Mouse (Mus musculus): ENCODE data around the gene Taco1.
A peak's percentile ranks its signal among the peaks of the same experiment; 100 is the strongest.
"Not testable (repeated sequence)": the region's sequence is repeated elsewhere in the genome, so short reads cannot be mapped to it uniquely, and the experiment has no call there.

The Taco1 gene

GRCm38 (mm10) chr11:106065923-106066571, at the start of gene Taco1:
Gene Taco1, plus strand, starts transcription at chr11:106066061.
- peak; percentile 87 to 89 for DNase-seq (ENCODE audit: low spot score in 2 of 2)

DNA sequence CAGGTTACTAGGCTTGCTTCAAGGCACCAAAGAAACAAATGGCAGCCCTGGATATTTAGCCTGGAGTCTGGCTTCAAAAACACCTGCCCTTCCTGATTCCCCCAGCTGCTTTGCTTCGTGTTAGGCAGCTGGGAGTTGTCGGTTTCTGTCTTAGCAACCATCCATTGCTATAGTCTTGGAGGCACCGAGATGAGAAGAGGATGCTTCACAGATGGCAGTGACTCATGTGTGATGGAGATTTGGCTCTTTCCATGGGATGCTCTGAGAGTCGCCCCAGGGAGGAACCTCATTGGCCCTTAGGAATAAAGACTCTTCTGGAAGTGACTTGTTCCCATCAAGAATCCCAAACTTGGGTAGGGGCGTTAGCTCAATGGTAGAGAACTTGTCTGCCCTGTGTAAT, 49.4 kb upstream of the Taco1 start:
- DNase-seq (ENCODE audit: low spot score in 2 of 2), result no peak

- DNase-seq (ENCODE audit: low spot score in 2 of 2), result no peak
Observed at GRCm38 (mm10) chr11:106020051-106020763, 45.7 kb upstream of the Taco1 start.

DNA sequence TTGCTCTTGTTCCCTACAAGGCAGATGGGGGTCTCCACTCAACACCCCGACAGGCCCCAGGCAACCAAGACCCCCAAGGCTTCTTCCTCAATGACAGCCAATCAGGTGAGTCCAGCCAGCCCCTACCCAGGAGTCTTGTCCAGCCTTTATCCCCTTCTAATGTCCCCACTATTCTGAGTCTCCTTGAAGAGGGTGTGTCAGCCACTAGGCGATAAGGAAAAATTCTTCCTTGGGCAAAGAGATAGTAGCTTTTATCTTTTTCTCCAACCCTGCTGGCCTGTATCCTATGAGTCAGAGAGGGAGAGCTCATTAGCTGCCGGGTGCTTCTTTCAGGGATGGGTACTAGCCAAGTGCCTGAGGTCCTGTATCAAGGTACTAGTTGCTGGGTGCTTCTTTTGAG, 40.1 kb upstream of the Taco1 start:
- no peak for DNase-seq (ENCODE audit: low spot score in 2 of 2)

GRCm38 (mm10) chr11:106026465-106027151, 39.3 kb upstream of the Taco1 start:
- DNase-seq (ENCODE audit: low spot score in 2 of 2), result peak; percentile 29 to 59

- DNase-seq (ENCODE audit: low spot score in 2 of 2), result no peak
Observed at GRCm38 (mm10) chr11:106027607-106028006, 38.3 kb upstream of the Taco1 start.

DNA sequence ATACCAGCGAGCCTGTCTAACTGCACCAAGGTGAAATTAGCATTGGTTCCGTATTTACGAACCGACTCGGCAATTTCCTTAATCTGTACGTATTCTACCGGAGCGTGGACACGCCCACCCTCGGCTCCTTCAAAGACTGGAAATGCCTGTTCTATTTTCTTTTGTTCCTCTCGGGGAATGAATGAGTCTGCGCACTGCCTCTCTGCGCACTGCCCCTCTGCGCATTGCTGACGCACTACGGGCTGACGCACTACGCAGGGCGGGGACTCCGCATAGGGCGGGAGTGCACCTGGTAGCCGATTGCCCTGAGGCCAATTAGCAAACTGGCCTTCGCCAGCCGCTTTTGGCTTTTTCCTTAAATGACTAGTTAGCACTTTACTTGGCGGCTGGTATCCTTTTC, 33.8 kb upstream of the Taco1 start:
- DNase-seq (ENCODE audit: low spot score in 2 of 2), result not testable (repeated sequence)

DNA sequence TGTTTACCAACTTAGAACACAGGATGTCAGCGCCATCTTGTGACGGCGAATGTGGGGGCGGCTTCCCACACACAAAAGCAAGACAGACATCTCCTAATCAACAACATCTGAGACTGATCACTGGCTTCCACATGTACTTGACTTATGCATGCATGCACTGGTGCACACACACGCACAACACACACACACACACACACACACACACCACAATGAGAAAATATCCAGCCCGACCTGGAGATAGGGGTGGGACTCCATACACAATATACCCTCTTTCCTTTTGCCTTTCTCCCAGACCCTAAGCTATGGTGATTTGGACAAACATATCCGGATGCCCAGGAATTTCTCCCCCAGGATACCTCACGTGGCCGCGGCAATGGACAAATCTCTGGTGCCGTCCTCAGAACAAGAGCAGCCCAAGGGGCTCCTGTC, 32.4 kb upstream of the Taco1 start:
- DNase-seq (ENCODE audit: low spot score in 2 of 2), result peak; percentile 48 to 59

GRCm38 (mm10) chr11:106034986-106035385, 30.9 kb upstream of the Taco1 start:
- DNase-seq (ENCODE audit: low spot score in 2 of 2), result no peak

DNA sequence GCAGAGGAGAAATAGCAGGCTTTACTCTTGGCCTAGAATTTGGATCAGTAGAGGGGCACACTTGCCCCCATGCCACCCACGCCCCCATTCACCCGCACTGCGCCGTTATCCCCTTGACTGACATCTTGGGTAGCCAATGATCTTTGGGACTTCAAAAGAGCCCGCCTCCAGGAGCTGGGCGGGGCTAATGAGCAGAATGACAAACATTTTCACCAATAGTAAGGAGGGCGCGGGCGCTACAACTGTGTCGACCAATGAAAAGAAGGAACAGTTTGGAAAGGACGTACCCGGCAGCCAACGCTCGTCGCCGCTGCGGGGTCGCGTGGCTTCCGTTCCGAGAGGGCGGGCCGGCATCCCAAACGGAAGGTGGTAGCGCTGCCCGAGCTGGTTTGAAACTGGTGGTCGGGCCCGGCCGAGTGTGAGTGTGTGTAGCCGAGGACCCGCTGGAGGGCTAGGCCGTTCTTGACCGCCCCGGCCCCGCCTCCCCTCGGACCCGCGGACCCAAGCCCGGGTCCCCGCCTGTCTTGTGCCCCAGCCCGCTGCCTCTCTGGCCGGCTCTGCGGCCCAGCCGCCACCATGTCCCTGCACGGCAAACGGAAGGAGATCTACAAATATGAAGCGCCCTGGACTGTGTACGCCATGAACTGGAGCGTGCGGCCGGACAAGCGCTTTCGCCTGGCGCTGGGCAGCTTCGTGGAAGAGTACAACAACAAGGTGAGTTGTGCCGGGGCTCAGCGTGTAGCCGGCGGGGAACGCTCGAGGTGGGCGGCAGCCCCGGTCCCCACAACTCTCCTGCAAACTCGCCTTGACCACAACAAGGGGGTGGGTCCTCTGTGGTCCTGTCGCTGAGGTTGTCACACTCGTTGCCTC, 29.1 kb upstream of the Taco1 start, which contains the start of gene Dcaf7:
Gene Dcaf7 (plus strand): TSS at position 325 of the 870 bp plus-strand sequence.
- peak; percentile 96 to 98 for DNase-seq (ENCODE audit: low spot score in 2 of 2)

DNA sequence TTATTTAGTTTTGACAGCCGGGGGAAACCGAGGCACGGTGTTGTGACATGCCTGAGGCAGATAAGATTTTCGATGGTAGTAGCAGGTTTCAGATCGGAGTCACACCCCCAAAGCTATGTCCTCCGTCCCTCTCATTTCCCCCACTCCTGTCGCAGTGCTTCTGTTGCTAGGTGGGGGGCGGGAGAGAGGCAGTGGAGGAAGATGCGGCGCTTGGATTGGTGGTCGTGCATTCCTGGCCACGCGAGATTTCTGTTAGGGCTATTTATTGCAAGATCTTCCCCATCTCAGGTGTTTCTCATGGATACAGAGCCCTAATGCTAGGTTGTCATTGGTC, 28.5 kb upstream of the Taco1 start:
- DNase-seq (ENCODE audit: low spot score in 2 of 2), result peak in 1 of 2 experiments; percentile 34

DNA sequence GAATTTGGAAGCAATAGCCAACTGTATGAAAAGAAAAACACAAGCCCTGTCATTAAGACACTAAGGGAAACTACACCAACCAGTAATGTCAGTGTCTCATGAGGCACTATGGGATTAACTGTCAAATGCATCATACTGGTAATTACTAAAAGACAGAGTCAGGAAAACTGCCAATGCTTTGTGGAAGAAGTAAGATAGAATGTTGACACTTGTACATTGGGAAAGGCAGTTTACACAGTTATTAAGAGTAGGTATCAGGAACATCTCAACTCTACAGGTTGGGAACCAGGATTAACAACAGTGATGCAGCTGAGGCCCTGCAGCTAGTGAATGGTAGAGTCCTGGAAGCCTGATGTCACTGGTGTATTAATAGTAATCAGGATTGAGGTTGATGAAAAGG, 21.5 kb upstream of the Taco1 start:
- no peak for DNase-seq (ENCODE audit: low spot score in 2 of 2)

DNA sequence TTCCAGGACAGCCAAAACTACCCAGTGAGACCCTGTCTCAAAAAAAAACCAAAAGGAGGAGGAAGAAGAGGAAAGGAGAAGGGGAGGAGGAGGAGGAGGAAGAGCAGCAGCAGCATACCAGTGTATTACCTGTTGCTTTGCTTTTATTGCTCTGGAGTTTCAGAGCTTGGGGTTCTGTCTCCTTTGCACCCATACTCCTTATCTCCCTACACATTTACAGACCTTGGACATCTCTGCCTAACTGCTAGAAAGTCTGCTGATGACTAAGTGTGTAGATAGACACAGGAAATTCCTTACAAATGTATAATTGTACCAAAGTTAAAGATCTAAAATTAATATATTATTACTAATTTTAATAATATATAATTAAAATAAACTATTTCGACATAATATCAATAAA, 20.6 kb upstream of the Taco1 start:
- no peak for DNase-seq (ENCODE audit: low spot score in 2 of 2)

DNA sequence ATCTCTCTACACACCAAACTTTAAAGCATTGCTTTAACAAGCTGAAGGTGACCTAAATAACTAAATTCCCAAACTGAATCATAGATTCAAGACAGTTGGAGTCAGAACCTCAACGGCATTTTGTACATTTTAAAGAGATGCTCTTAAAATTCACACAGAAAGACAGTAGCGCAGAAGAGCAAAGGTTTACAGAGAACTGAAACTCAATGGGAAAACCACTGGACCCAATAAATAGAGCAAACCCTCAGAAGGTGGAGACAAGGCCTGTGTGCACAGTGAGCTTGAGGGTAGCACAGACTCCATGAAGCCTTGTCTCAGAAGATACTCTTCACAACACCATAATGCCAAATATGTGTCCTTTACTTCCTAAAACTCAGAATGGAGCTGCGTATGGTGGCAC, 20.1 kb upstream of the Taco1 start:
- no peak for DNase-seq (ENCODE audit: low spot score in 2 of 2)

- DNase-seq (ENCODE audit: low spot score in 2 of 2), result no peak
Observed at GRCm38 (mm10) chr11:106046584-106046983, 19.3 kb upstream of the Taco1 start.

- no peak for DNase-seq (ENCODE audit: low spot score in 2 of 2)
Observed at GRCm38 (mm10) chr11:106053921-106054320, 11.9 kb upstream of the Taco1 start.

DNA sequence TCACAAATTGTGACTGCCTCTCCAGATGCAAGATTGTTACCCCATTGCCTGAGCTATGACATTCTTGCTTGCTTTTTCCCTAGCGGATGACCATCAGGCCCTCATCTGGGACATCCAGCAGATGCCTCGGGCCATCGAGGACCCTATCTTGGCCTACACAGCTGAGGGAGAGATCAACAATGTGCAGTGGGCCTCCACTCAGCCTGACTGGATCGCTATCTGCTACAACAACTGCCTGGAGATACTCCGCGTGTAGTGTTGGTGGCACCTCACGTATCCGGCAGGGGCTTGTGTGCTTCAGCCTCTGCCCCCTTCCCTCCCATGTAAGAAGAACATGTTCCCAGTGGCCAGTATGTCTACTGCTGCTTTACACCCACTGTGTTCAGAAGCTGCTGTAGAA, 11.3 kb upstream of the Taco1 start:
- no peak for DNase-seq (ENCODE audit: low spot score in 2 of 2)

DNA sequence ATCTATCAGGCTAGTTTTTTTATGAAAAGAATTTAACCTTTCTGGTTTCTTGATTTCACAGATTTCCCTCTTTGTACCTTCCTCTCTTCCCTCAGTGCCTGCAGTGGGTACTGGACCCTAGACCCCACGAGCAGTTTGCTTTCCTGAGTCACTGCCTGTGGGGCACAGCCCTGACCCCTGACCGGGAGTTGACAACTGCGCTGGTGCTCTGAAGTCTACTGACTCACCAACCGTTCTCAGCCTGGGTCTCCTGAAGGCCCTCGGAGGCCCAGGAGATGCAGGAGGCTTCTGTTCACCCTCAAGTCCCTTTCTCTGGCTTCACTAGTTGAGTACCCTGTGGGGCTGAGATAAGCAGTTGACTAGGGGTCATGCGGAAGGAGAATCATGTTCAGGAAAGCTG, 10.5 kb upstream of the Taco1 start:
- no peak for DNase-seq (ENCODE audit: low spot score in 2 of 2)

GRCm38 (mm10) chr11:106056819-106057491, 8.9 kb upstream of the Taco1 start:
- DNase-seq (ENCODE audit: low spot score in 2 of 2), result peak; percentile 43 to 49

DNA sequence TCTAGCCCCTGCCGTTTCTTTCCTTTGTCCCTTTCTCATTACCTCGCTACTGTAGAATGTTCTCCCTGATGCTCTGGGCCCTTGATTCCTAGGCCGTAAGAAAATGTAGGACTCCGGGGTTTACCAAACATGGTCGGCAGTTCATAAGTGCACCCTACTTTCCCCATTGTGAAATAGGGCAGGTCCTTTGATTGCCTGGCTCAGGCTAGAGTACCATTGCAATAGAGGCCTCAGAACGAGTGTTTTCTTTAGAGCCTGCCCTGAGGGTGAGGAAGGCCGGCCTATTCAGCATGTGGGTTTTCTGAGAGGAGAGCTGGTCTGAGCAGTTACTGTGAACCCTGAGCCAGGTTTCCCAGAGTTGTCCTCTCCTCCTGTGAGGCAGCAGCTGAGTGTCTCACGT, 7.8 kb upstream of the Taco1 start:
- no peak for DNase-seq (ENCODE audit: low spot score in 2 of 2)

GRCm38 (mm10) chr11:106060549-106060948, 5.3 kb upstream of the Taco1 start:
- DNase-seq (ENCODE audit: low spot score in 2 of 2), result no peak

All from spleen, postnatal 36 days (tissue).